Mouse (Mus musculus): ENCODE results near the gene Pmm1.

DNA sequence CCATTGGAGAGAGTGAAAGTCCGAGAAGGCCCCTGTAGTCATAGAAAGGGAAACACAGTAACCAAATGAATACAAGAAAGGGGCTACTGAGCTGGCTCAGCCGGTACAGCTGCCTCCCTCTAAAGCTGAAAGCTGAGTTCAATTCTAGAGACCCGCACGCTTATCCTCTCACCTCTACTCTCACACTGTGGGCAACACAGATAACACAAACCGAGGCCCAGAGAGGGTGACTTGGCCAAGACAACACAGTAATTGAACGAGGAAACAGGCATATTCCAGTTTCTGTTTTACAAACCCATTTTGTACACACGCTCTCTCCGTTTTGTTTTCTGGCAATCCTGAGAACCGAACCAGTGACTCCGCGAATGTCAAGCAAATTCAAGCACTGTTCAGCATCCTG is 35.8 kb downstream of the Pmm1 start:
- peak; percentile 43; the same call in 1 of the 2 replicates for TF ChIP-seq GATA1 (IDR thresholded peaks at IDR 0.05; ENCODE audit: low read length)
- TF ChIP-seq TAL1 (IDR thresholded peaks at IDR 0.05; ENCODE audit: low read length), result no peak; the same call in 2 of the 3 replicates
